Mouse (Mus musculus) bone marrow, adult 2 months (tissue): ENCODE data around the gene Hs2st1.

ENCODE experiments used
- CTCF ChIP-seq: fragments of 200-500 bp; IDR thresholded peaks from 2 replicates; pipeline ENCODE4 v1.5.1; 2011; ENCODE audit warnings: low read length, control low read depth; ENCODE audit not compliant: control insufficient read depth, insufficient read depth
- POLR2A ChIP-seq: fragments of 200-500 bp; IDR thresholded peaks from 2 replicates; pipeline ENCODE4 v1.6.1; 2011; ENCODE audit warnings: low read depth, mild to moderate bottlenecking, control low read depth, low read length, borderline replicate concordance; ENCODE audit not compliant: control insufficient read depth

DNA sequence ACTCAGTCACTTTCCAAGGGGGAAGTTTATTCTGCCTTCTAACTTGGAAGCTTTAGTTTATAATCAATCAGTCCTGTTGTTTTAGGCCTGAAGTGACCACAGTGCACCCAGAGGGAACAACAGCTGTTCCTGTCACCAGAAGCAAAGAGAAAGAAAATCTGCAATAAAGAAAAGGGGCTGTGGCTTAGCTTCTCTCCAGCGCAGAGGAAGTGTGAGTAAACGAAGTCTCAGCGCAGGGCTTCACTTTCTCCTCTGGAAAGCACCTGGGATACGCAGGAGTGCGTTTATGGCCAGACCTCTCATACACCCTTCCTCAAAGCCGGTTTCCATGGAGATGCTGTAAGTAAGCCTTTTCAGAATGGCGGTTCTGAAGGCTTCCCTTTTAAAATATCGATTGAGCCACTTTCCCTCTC, 110.7 kb downstream of the Hs2st1 start:
- TF ChIP-seq CTCF (no peak), POLR2A (no peak)
